Mouse (Mus musculus) monocyte, adult 5-6 weeks (primary cell): ENCODE data around the gene Bphl. TPM values are rescaled to one million over a fixed set of nuclear protein-coding genes. Genes with fewer than 3 reads are reported as not detected.

Source experiments
- ATAC-seq: fragments of 153-309, 156-312 bp; replicated peaks from 2 replicates; pipeline ENCODE4 v1.8.0; 2017; ENCODE audit warnings: mild to moderate bottlenecking; ENCODE audit not compliant: low TSS enrichment, insufficient number of reproducible peaks, severe bottlenecking, poor library complexity, low FRiP score
- total RNA-seq: library from RNA; stranded (forward); fragments of 200-1000, 200-491, 200-594 nt; gene quantifications from 3 replicates; pipeline ENCODE4 v1.2.3, GENCODE M21; 2017

Bphl gene
- total RNA-seq, 1 experiment from 2014 or later, result 10.2 TPM

GRCm38 (mm10) chr13:34078500-34079280, 41.3 kb downstream of the Bphl start:
- no peak for ATAC-seq

- no peak for ATAC-seq
Observed at GRCm38 (mm10) chr13:34079801-34080200, 42.4 kb downstream of the Bphl start.

DNA sequence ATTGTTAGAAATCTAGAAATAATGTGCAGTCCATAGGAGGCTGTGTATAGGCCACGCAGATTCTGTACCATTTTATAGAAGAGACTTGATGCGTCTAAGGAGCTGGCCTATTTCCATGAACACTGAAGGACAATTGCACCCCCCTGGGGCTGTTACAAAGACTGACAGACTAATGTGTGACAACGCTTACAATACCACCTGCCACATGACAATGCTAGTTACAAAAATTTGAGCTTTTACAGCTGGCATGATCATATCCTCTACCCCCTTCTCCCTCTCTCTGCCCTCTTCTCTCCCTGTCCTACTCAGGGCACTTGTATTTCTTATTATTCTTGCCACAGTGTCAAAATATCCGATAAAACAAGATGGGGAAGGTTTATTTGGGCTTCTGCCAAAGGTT, 44.5 kb downstream of the Bphl start:
- ATAC-seq, result no peak

DNA sequence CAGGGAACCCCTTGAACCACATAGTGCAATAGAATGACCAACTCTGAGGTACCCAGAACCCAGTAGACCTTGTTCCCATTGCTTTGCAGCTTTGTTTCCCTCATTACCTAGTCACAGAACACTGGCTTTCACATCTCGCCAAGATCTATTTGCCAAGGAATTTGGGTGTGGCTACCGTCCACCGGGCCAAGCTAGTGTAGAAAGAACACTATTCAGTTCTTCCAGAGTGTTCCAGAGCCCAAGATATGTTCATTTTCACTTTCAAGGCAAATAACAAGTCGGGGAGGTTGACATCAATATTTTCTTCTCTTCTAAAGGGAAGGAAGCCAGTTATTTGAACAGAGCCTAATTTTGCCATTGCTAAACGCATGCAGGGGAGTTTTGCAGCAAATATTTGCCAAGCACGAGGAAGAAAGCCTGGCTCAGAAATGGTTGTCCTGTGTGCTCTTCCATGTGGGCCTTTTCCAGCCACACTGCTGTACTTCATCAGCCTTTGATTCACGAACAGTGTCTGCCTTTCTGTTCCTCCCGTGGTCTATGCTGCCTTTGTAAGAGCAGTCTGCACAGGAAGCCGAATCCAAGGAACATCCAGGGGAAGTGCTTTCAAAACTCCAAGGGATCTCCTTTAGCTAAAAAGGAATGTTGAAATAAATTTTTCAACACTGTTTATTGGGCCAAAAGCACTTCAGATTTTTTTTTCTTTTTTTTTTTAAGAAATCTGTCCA, 46.8 kb downstream of the Bphl start:
- no peak for ATAC-seq

- no peak for ATAC-seq
Observed at GRCm38 (mm10) chr13:34087052-34087812, 49.8 kb downstream of the Bphl start.

- ATAC-seq, result peak; percentile 43; the same call in 1 of the 2 replicates
Observed at GRCm38 (mm10) chr13:34088201-34088649, 50.8 kb downstream of the Bphl start.

DNA sequence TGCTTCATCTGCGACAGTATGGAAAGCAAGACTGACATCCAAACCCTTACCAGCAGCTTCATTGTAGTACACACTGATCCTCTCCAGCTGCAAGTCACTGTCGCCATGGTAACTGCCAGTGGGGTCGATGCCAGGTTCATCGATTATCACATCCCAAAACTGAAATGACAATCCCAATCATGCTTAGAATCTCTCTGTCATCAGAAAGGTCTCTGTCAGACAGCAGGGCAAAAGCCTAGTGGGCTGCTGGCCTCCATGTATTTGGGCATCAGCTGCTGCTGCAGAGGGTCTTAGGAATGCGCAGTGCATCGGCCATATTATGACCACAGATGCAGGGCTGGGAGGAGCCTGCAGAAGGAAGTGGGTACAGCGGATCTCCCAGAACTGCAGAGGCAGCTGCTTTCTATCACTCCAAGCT, 51.5 kb downstream of the Bphl start:
- ATAC-seq, result 0 out of 2 replicates have a peak, but pooled peaks have one; percentile 47

GRCm38 (mm10) chr13:34089358-34089757, 52.0 kb downstream of the Bphl start:
- ATAC-seq, result no peak

GRCm38 (mm10) chr13:34095542-34096435, 58.4 kb downstream of the Bphl start:
- ATAC-seq, result no peak

DNA sequence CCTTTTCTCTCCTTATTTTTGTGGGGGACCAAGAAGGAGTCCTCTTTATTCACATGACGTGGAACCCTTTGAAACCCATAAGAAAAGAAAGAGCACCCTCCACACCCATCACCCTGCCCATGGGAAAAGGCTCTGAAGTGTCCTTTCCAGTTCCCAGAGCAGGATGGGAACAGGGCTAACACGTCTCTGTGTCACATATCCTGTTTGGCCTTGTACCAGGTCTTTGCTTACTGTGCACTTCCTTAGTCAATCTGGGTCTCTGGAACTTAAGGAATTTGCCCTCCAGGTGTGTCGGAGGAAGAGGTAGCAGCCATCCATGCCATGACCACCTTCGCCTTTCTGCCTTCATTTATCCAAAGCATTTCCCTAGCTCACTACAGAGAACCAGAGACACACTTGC, 59.1 kb downstream of the Bphl start:
- ATAC-seq, result no peak

- ATAC-seq, result no peak
Observed at GRCm38 (mm10) chr13:34097086-34097485, 59.7 kb downstream of the Bphl start.

GRCm38 (mm10) chr13:34100733-34101132, 63.3 kb downstream of the Bphl start:
- ATAC-seq, result no peak

GRCm38 (mm10) chr13:34101247-34101646, 63.9 kb downstream of the Bphl start:
- ATAC-seq, result no peak

GRCm38 (mm10) chr13:34101908-34102307, 64.5 kb downstream of the Bphl start:
- no peak for ATAC-seq

GRCm38 (mm10) chr13:34105364-34105763, 68.0 kb downstream of the Bphl start:
- ATAC-seq, result no peak

DNA sequence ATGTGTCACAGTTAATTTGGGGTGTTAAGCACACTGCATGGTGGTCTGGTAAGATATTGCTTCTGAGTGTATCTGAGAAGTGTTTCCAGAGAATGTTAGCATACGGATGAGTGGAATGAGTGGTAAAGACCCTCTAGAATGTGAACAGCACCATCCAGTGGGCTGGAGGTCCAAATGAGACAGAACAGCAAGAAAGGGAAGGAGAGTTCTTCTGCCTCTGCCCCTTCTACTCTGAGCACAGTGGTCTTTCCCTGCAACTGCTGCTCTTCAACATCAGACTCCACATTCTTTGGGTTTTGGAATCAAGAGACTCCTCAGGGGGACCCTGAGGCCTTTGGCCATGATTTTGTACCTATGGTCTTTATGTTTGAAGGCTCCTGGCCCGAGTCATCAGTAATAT, 68.9 kb downstream of the Bphl start:
- ATAC-seq, result no peak

- no peak for ATAC-seq
Observed at GRCm38 (mm10) chr13:34106999-34107398, 69.6 kb downstream of the Bphl start.

GRCm38 (mm10) chr13:34109035-34109676, 71.8 kb downstream of the Bphl start:
- ATAC-seq, result no peak
